Mouse (Mus musculus): ENCODE results near the gene Ubl4b. TPM values are rescaled to one million over a fixed set of nuclear protein-coding genes. Genes with fewer than 3 reads are reported as not detected.

The Ubl4b gene
- total RNA-seq, 2 experiments from 2014 or later, result not detected

GRCm38 (mm10) chr3:107571205-107571604, 16.3 kb upstream of the Ubl4b start:
- ATAC-seq (ENCODE audit: poor library complexity, severe bottlenecking), result no peak

DNA sequence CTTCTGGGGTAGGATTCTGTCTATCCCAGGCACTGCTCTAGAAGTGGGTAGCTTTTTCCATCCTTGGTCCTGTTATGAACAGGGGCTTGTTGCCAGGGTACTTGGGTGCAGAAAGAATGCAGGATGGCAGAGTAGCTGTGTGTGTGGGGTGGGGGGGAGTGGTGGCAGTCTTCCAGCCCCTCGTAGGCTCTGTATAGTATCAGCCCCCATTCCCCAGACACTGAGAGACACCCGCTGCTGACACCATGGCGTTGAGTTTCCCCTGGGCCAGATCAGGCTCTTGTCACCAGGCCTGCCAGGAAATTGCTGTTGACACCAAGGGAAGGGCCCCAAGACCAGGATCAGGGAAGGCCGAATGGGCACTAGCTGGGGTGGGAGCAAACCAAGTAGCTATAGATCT, 13.8 kb upstream of the Ubl4b start:
- no peak for ATAC-seq (ENCODE audit: poor library complexity, severe bottlenecking)

- ATAC-seq (ENCODE audit: poor library complexity, severe bottlenecking), result no peak
These were observed 12.9 kb upstream of the Ubl4b start for GRCm38 (mm10) chr3:107567766-107568165.

DNA sequence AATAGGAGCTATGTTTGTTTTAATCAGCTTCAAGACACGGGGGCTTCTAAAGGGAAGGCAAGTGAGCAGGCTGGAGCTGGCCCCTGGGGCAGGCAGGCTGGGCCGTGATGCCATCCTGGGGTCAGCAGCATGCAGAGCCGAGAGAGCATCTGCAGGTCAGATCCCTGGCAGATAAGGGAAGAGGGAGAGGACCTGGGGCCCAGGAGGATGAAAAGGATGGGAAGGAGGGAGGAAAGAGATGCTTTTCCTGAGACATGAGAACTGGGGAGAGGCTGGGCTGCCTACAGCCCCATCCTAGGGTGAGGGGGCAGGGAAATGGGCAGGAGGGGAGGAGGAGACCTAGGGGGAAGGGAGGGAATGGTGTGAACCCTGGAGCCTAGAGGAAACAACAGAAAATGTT, 10.5 kb upstream of the Ubl4b start:
- ATAC-seq (ENCODE audit: poor library complexity, severe bottlenecking), result no peak

DNA sequence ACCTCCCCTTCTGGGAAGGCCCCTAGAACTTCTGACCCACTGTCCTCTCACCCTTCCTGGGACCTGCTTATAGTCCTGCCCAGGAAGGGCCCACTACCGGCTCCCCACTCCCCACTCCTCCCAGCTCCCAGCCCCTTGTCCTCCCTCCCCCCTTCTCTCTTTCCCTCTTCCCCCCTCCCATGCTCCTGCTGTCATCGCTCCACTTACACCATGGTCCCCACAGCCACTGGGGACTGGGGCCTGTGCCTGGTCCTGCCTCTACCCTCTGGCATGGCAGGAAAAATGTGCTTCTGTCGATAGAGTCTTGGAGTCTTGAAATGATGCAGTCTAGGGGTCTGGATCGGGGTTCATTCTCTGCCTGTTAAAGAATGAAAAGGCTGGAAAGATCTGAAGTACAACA, 9.0 kb upstream of the Ubl4b start:
- ATAC-seq (ENCODE audit: poor library complexity, severe bottlenecking), result no peak

- ATAC-seq (ENCODE audit: poor library complexity, severe bottlenecking), result no peak
These were observed 7.7 kb upstream of the Ubl4b start for GRCm38 (mm10) chr3:107562591-107562990.

DNA sequence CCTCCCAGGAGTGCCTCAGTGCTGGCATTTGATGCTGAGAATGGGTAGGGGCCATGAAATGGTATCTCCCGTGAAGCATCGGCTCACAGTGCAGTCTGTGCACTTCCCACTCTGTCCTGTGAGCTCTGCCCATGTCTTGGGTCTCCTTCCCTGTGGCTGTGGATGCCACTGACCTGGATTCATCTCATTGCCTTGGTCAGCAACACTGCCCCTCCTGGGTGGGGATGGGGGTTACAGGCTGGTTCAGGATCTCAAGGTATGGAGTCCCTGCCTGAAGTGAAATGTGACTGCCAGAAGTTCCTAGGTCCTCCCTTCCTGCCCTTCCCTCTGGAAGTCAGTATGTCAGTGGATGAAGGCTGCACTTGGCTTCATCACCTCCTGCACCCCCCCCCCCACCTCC, 7.2 kb upstream of the Ubl4b start:
- ATAC-seq (ENCODE audit: poor library complexity, severe bottlenecking), result no peak

DNA sequence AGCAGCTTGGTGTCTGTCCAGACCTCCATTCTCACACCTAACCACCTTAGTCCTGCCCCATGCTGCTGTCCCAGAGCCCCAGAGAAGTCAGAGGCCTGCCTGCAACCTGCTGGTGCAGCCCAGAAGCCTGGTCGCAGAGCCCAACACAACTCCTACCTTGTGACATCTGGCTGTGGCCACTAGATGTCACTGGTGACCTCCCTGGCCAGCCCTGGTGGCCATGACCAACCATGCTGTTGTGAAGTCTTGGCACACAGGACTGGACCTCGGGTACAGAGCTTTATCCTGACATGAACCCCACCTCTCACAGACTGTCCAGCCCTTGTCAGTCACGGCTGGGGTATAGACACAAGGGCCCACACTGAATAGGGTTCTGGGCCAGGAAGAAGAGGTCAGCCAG, 4.3 kb upstream of the Ubl4b start:
- ATAC-seq (ENCODE audit: poor library complexity, severe bottlenecking), result peak; percentile 72

DNA sequence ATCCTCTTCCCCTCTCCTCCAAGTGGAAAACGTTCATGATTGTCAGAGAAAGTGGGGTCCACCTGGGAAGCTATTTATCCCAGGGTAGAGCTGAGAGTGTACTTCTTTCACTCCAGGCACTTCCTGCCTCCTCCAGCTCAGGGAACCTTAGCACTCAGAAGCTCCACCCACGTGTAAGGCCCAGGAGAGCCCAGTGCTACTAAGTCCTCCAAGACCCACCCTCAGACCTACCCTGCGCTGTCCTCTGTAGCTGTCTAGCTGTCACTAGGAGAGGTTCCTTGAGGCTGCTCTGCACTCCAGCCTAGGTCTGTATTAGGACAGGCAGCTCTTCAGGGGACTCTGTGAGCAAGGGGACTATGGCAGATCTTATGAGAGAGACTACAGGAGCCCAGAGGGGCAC, 3.9 kb upstream of the Ubl4b start:
- ATAC-seq (ENCODE audit: poor library complexity, severe bottlenecking), result no peak

- ATAC-seq (ENCODE audit: poor library complexity, severe bottlenecking), result no peak
These were observed 4.3 kb downstream of the Ubl4b start for GRCm38 (mm10) chr3:107550409-107551049.

- ATAC-seq (ENCODE audit: poor library complexity, severe bottlenecking), result no peak
These were observed 7.9 kb downstream of the Ubl4b start for GRCm38 (mm10) chr3:107546956-107547355.

- no peak for ATAC-seq (ENCODE audit: poor library complexity, severe bottlenecking)
These were observed 9.0 kb downstream of the Ubl4b start for GRCm38 (mm10) chr3:107545716-107546412.

GRCm38 (mm10) chr3:107545278-107545677, 9.6 kb downstream of the Ubl4b start:
- no peak for ATAC-seq (ENCODE audit: poor library complexity, severe bottlenecking)

DNA sequence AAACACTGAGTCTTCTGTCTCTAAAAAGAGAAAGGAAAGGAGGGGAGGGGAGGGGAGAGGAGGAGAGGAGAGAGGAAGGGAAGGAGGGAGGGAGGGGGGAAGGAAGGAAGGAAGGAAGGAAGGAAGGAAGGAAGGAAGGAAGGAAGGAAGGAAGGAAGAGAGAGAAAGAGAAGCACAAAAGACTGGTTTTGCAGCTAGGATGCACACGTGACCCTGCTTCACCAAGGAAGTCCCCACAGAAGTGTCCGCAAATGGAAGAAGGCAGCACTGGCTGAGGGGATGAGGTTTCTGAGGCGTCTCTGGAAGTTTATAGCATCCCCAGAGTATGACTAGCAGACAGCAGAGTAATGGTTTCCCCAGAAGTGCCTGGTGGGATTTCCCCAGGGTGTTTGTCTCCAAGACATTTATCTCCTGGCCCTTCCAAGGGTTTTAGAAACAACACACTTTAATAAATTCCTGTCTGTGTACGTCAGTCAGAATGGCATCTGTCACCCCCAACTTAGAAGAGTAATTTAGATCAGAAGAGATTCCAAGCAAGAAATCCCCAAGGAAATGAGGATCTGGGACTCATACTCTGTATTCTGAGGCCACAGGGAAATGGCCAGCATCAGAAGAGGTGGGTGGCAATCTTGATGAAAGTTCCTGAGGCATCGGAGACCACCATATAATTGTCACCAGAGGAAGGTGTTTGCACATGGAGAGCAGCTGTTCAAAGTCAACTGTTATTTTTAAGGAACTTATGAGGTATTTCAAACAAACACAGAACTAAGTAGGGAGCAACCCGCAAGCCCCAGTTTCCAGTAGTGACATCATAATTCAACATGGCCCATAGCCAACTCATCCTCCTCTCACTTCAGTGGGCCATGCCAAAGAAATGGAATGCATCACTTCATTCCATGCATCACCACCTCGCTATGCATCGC, 11.5 kb downstream of the Ubl4b start:
- no peak for ATAC-seq (ENCODE audit: poor library complexity, severe bottlenecking)

- ATAC-seq (ENCODE audit: poor library complexity, severe bottlenecking), result no peak
These were observed 12.3 kb downstream of the Ubl4b start for GRCm38 (mm10) chr3:107542584-107542983.

GRCm38 (mm10) chr3:107537504-107537889, 17.4 kb downstream of the Ubl4b start:
- no peak for ATAC-seq (ENCODE audit: poor library complexity, severe bottlenecking)

GRCm38 (mm10) chr3:107536810-107537503, 17.9 kb downstream of the Ubl4b start:
- ATAC-seq (ENCODE audit: poor library complexity, severe bottlenecking), result no peak

DNA sequence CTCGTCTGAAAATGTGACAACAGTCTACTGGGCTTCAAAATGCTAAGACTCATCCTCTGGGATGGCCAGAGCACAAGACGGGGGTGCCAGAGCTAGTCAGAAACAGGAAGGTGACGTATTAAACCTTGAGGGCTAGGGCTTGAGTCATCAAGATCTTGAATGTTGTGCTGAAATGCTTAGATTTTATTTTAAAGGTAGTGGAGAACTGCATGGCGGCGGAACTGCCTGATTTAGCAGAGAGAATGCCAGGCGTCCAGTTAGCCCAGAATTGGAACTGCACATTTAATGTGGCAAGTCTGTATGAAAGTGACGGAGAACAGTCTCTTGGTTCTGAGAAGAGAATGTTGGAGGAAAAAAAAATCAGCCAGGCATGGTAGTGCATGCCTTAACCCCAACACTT, 19.9 kb downstream of the Ubl4b start:
- ATAC-seq (ENCODE audit: poor library complexity, severe bottlenecking), result no peak

DNA sequence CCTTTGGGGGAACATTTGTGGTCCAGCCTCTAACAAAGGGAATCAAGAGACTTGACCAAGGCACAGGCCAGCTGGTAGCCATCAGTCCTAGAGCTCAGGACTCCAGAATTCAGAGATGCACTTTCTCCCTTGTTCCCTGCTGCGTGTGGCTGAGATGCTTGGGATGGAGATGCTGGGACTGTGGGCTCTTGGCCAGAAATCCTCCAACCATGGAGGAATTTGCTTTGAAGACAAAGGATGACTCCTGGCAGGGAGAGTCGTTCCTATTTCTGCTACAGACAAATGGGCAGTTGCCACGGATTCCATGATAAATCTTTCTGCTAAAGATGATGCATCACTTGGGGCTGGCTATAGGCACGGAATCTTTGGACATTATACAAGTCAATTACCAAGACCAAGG, 21.3 kb downstream of the Ubl4b start:
- no peak for ATAC-seq (ENCODE audit: poor library complexity, severe bottlenecking)

DNA sequence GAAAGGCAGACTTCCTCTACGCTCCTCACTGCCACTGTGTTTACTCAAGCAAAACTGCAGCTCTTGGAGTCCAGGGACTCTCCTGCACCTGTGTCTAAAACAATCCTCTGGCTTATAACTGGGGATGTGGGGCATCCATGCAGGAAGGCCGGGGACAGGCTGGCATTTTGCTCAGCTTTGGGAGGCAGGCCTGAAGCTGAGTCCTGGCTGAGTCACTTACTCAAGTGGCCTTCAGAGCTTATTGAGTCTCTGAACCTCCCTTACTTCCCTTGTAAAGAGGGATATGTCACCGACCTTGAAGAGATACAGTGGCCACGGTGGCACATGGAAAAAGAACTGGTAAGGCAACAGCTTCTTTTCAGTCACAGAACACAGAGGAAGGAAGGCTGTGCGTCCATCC, 24.3 kb downstream of the Ubl4b start:
- no peak for ATAC-seq (ENCODE audit: poor library complexity, severe bottlenecking)

DNA sequence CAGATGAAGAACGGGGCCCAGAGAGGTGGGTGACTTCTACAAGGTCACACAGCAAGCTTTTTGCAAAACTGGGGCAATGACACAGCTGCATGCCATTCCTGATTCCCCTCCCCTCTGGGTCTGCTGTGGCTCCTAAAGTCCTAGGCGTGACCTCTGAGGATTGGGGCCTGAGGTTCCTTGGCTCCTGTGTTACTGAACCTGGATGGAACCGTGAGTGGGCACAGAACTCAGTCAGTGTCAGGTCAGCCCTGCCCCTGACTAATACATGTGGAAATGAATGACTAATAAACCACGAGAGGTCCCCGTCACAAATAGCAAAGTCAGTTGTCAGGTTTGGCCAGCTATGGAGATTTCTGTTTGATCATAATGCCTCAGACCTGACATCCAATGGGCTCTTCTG, 25.7 kb downstream of the Ubl4b start:
- ATAC-seq (ENCODE audit: poor library complexity, severe bottlenecking), result no peak

Measured in megakaryocyte, adult 5-6 weeks (primary cell).